Mouse (Mus musculus) left cerebral cortex, postnatal 36 days (tissue): ENCODE results near the gene Fam217a. TPM values are rescaled to one million over a fixed set of nuclear protein-coding genes. Genes with fewer than 3 reads are reported as not detected.
"Not testable (repeated sequence)": the region's sequence is repeated elsewhere in the genome, so short reads cannot be mapped to it uniquely, and the experiment has no call there.

Source experiments
- DNase-seq, 2 experiments: peaks; one replicate each; pipeline ENCODE4 v3.0.0; 2021 to 2022; ENCODE audit warnings: low spot score in 2 of 2, mixed read lengths in 1 of 2
- intact Hi-C: fragments of 180-260 bp; cut with DNase I; formaldehyde crosslinking; loops from one replicate; pipeline ENCODE4 v1.15.1; 2025
- total RNA-seq, 2 experiments: library from RNA; stranded (reverse); gene quantifications; 2 replicates each; pipeline ENCODE4 v1.2.3; 2021

The Fam217a gene
- total RNA-seq, 2 experiments from 2014 or later, result 0.79 to 0.91 TPM

GRCm38 (mm10) chr13:34875741-34876445, 48.2 kb downstream of the Fam217a start:
- intact Hi-C loops, result loop anchor here (10.0 kb wide), 1 partner anchor 841 kb away; the partner anchor contains the start of gene Bphl
- DNase-seq, result no peak

GRCm38 (mm10) chr13:34875166-34875710, 48.9 kb downstream of the Fam217a start, which contains the start of gene Prpf4b:
TSS of gene Prpf4b (plus strand) at chr13:34875302.
- intact Hi-C loops, result loop anchor here (10.0 kb wide), 1 partner anchor 840 kb away; the partner anchor contains the start of gene Bphl
- peak; percentile 94 to 95 for DNase-seq

GRCm38 (mm10) chr13:34874736-34875135, 49.4 kb downstream of the Fam217a start:
- peak; percentile 18 to 19 for DNase-seq
- intact Hi-C loops, result loop anchor here (5.0 to 10.0 kb wide), 2 partner anchors 687 to 840 kb away; partner anchors contain the start of gene Bphl

GRCm38 (mm10) chr13:34873801-34874681, 50.1 kb downstream of the Fam217a start:
- DNase-seq, result peak; percentile 94
- intact Hi-C loops, result loop anchor here (5.0 to 10.0 kb wide), 2 partner anchors 687 to 839 kb away; partner anchors contain the start of gene Bphl

GRCm38 (mm10) chr13:34864420-34865169, 59.5 kb downstream of the Fam217a start:
- intact Hi-C loops, result loop anchor here (1.0 kb wide), 1 partner anchor 221 kb away; no protein-coding TSS in a partner anchor
- peak; percentile 15 to 18 for DNase-seq

- intact Hi-C loops, DNase-seq: not testable (repeated sequence)
Observed at GRCm38 (mm10) chr13:34861166-34861565, 62.9 kb downstream of the Fam217a start.

Other genes with a start within 250 kb of the Fam217a start
- not detected for gene Fam50b, start 189.5 kb downstream of the Fam217a start, total RNA-seq
- gene Prpf4b, start 49.0 kb downstream of the Fam217a start, total RNA-seq, result 10 to 100 TPM; 69.4 to 90.6 TPM
- not detected for gene 4933417A18Rik, start 99 bp upstream of the Fam217a start, total RNA-seq
- gene Eci3, start 39.5 kb upstream of the Fam217a start, total RNA-seq, result under 1 TPM; 0.41 to 0.57 TPM
- gene Eci2, start 102.8 kb upstream of the Fam217a start, total RNA-seq, result 10 to 100 TPM; 37.7 to 46.3 TPM